Mouse (Mus musculus) adrenal gland, postnatal 14 days (tissue): ENCODE data around the gene Ptov1. TPM values are rescaled to one million over a fixed set of nuclear protein-coding genes. Genes with fewer than 3 reads are reported as not detected.

ENCODE experiments used
- DNase-seq: peaks from one replicate; pipeline ENCODE4 v3.0.0; 2021; ENCODE audit warnings: mixed read lengths
- total RNA-seq: library from RNA; stranded (reverse); gene quantifications from 2 replicates; pipeline ENCODE4 v1.2.3, GENCODE M21; 2021

The Ptov1 gene
- total RNA-seq, 1 experiment from 2014 or later: 239 TPM

DNA sequence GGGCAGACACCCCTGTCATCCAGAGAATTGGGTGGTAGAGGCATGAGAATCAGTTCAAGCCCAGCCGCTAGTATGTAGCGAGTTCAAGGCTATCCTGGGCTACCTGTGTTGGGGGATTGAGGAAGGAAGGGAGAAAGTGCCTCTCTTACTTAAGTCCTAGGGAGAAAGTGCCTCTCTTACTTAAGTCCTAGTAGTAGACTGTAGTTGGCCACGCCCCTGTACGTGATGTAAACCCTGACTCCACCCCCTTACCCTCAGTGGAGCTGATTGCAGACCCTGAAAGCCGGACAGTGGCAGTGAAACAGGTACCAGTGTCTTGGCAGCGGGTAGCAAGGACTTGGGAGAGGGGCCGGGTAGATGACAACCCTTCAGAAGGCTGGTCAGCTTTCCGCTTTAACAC, 11.7 kb downstream of the Ptov1 start:
- DNase-seq: peak; percentile 63

DNA sequence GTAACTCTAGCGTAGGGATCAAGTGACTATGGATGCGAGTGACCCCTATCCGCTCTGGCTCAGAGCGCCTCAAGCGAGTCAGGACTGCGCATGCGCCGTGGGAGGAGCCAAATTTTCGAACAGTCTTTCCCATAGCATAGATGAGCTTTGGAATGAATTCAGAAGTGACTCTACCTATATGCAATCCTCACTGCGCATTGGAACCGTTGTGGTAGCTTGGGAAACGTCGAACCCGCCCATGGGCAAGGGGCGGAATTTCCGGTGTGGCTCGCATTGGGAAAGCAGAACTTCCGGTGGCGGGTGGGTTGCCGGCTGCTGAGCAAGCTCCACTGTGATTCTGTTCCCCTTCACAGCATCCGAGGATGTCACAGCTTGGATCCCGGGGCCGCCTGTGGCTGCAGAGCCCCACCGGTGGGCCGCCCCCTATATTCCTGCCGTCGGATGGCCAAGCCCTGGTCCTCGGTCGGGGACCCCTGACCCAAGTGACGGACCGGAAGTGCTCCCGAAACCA, 12.5 kb downstream of the Ptov1 start, which contains the start of gene Pnkp:
Pnkp (plus strand) TSS at position 98 of the 511 bp plus-strand sequence.
- peak; percentile 91 for DNase-seq

DNA sequence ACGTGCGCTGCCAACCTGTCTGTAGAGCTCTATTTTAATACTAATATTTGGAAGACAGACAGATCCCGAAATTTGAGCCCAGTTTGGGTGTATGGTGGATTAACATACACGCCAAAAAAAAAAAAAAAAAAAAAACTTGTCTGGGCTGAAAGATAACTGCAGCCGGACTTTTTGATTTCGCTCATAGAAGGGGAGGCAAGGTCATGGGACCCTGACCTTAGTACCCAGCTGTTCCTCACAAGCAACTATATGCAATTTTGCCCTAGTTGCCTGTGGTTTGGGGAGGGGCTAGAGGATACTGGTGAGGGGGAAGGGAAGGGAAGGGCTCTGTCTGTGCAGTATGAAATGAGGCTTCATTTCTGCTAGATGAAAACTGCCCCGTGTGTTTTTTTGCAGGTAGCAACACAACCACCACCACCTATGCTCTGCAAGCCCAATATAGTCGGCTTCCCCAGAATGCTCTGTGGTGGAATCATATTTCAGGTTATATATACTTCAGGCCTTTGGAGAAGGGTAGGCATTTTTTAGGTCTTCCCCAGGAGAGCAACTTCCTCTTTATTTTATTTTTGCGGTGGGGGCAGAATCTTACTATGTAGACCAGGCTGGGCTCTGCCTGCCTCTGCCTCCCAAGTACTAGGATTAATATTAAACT, 13.2 kb downstream of the Ptov1 start:
- no peak for DNase-seq

DNA sequence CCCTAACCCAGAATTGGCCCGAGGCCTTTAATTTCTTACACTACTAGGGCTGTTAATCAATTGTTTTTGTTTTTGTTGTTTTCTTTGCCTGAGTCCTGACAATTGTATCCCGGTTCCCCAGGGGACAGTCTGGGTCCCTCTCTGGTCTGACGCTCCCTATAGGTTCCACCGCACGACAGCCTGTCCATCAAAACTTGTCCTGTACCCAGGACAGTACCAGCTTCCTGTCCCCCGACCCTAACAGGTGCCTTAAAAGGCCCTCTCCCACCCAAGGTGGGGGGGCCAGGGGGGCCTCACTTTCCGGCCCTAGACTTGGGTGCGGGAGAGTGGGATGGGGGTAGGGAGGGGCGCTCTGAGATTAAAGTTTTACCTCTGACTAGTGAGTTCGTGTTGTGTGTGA, 14.6 kb downstream of the Ptov1 start:
- DNase-seq: no peak

DNA sequence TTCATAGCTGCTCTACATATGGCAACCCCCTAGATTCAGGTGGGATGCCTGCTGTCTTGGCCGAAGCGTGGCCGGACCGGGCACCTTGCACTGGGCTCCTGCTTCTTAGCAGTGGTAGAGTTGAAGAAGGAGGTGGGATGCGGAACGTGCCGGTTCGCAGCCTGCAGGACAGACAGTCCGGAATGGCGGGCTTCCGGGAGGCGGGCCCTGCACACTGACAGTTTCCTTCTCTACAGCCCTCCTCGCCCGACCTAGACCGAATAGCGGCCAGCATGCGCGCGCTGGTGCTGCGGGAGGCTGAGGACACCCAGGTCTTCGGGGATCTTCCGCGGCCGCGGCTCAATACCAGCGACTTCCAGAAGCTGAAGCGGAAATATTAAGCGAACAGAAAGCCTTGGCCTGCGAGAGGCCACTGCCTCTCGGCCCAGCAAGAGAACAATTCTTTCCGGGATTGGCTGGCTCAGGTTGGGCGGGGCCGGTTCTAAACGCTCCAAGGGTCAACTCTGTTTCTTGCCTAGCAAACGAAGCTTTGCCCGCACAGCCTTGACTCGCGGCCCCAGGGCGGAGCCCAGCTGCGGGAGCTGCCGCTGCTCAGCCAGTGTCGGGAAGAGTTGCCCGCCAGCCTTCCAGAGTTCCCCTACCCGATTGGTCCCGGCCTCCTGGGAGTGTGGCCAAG, 15.1 kb downstream of the Ptov1 start:
- DNase-seq: peak; percentile 96

DNA sequence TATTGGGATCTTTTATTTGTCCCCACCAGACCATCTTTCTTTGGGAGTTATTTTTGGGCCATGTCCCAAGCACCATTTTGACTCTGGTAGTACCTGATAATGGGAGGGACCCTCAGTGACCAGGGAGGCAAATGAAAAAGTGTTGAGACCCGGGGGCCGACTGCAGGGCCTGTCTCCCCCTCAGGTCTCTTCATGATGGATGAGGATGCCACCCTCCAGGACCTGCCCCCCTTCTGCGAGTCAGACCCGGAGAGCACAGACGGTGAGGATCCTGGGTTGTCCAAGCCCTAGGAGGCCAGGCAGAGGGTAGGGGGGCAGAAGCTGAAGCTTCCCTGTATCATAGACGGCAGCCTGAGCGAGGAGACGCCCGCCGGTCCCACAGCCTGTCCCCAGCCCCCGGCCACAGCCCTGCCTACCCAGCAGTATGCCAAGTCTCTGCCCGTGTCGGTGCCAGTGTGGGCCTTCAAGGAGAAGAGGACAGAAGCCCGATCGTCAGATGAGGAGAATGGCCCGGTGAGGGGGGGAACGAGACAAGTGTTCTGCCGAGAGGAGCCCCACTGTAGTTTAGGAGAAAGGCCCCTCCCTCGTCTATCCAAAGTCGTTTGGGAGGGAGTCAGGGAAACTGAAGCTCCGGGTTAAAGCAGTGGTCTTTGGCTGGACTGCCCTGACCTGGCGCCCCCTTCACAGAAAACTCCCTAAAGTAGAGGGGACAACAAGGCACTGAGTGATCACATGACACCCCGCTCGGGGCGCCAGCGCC, 15.8 kb downstream of the Ptov1 start:
- no peak for DNase-seq

DNA sequence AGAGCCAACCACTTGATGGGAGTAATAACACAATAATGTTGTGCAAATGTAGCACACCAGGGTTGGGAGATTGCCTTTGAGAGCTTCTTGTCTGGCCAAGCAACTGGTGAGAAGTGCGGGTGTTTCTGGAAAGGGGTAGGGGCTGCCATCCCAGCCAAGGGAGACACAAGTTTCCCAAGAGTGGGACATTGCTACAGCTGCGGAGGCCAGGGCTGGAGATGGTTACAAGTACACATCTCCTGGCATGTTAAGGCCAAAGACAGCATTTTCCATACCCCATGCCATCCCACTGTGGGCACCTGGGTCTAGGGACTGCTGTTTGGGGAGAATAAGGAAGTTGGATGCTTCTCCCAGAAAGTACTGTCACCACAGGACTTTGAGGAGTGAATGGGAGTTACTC, 16.5 kb downstream of the Ptov1 start:
- DNase-seq: no peak

DNA sequence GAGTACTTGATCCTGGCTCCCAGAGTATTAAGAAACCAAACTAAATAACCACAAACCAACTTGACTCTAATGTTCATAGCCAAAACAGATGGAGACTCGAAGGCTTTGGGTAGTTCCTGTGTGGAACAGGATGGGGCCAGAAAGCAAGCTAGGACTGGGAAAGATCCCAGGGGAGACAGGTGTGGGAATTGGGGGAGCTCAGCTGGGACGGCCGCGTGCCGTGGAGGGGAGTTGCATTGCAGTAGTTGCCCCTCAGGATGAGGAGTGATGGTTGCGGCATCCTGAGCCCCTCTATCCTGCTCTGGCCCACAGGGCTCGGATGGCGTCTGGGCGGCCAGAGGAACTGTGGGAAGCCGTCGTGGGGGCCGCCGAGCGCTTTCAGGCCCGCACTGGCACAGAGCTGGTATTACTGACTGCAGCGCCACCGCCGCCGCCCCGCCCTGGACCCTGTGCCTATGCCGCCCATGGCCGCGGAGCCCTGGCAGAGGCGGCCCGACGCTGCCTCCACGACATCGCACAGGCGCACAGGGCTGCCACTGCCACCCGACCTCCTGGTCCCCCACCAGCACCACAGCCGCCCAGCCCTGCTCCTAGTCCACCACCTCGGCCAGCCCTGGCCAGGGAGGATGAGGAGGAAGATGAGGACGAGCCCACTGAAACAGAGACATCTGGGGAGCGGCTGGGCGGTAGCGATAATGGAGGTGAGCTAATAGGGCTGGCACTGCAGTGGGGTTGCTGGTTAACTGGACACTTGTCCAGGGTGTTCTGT, 17.1 kb downstream of the Ptov1 start:
- no peak for DNase-seq

DNA sequence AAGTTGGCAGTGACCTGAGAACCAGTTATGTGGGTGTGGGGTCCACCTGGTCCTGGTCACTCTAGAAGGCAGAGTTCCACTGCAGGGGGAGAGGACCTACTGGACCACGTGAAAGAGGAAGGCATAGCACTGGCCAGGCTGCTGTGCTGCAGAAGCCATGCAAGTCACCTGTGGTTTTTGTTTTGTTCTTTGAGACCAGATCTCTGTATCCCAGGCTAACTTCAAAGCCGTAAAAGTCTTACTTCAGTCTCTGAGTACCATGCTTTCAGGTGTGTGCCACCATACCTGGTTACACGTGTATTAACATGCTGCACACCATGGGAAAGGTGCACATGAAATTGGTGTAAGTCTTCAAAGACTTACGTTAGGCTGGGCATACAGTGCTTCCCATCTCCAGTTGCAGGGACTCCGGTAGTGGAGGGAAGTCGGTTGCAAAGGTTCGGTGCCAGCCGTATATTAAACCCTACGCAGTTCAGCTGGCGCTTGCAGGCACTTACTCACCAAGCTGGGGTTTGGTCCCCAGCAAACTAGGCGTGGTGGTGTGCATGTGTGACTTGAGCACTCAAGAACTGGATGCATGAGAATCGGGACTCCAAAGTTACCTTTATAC, 17.9 kb downstream of the Ptov1 start:
- DNase-seq: no peak

DNA sequence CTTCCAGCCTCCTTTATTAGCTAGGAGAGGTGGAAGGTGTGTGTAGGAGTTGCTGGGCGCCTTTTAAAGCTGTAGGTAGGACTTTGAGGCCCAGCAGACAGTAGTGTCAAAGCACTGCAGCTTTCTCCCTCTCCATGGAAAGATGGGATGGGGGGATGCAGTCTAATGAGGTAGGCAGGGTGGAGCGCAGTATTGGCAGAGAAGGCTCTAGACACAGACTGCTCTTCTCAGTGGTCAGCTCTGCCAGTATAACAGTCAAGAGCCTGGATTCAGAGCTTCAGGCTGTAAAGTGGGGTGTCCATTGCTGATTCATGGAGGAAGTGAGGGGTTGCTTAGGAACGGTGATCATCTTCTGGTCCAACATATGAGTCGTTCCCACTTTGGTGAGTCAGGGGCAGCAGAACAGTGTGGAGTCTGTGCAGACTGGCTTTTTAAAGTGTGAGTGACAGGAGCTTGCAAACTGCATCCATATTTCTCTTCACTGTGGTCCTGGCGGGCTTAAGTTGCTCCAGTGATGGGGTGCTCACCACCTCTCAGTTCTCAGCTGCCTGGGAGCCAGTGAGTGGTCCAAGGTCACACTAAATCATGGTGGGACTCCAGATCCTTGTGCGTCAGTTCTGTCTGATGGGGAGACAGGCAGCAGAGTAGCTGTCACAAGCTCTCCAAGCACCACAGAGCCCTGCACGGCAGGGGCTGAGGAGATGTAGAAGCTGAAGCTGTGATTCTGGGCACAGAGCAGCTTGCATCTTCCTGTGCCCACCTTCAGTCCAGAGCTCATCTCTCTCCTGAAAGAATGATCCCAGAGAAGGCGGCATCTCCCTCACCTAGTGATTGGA, 18.6 kb downstream of the Ptov1 start:
- no peak for DNase-seq

DNA sequence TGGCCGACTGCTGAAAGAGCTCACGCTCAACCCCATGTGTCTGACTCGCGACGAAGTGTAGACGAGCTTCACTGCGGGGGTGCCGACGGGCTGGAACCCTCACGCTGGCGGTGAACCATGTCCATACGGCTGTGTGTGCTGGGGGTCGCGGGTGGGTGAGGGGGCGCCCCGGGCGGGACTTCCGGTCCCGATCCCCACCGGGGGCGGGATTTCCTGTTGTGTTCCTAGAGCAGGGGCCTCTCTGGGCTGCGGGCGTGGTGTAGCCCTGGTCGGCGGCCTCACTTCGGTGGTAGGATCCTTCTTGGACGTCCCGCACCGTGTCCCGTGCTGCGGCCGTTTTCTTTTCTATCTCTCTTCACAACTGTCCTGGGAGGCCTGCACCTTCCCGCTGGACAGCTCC, 19.4 kb downstream of the Ptov1 start:
- DNase-seq: peak; percentile 90

DNA sequence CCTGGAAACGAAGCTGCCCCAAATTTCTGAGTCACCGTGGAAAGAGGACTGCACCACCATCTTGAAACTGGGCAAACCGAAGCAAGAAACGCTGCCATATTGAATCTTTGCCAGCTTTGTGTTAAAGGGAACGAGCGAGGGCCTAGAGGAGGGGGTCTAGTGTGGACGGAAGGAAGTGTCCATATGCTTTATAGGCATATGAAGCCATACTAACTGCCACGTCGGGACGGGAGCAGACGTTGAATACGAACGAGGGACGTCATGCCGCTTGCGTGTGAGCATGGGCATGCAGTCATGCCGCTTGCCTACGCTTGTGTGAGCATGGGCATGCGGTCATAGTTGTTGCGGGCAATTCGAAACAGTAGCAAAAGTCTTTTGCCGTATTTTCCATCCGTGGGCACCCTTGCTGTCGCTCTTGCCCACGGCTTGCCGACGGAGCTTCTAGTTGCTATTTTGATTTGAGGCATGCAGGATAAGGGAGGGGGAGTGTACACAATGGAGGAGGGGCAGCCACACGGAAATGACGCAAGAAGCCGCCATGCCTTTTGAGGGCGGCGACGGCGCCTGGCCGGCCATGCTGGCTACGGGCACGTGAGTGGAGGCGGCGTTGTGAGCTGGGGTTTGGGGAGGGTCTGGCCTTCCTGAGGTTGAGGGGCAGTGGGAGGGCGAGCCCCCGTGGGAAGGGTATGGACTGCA, 20.0 kb downstream of the Ptov1 start:
- DNase-seq: peak; percentile 95

DNA sequence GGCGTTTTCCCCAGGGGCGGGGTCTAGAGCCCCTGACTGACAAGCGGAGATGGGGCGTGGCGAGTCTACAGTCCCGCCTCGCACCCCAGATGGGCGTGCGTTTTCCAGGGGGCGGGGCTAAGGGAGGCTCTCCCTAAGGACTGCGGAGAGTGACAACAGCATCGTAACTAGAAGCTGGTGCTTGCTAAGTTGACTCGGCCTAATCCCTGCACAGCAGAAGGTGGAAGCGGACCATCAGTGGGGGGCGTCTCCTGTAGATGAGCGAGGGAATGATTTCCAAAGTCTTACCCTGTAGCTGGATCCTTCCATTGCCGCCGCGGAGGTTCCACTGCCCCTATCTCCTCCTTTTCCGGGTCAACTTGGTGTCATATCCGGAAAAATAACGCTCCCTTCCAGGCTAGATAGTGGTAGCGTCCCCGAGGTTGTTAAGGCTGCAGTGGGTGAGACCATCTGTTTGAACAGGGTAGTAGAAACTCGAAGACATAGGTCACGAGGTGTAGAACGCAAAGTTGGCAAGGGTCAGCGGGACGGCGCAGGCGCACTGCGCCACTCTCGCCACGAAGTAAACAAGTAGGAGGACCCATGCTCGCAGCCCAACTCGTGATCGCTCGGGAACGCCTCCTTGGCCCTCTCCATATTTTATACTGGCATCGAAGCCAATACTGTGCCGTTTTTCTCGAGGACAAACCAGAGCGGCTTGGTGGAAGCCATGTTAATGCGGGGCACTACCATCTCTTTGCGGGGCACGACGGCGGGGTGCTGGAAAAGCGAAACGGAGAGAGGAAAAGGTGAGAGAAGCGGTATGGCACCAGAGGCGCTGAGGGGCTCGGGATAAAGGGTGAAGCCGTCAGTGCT, 20.8 kb downstream of the Ptov1 start, which contains the start of the genes Akt1s1 and Tbc1d17:
Akt1s1 (plus strand) TSS at position 431 of the 855 bp plus-strand sequence.
Tbc1d17 (minus strand) TSS at position 519 of the 855 bp plus-strand sequence.
- DNase-seq: peak; percentile 99

DNA sequence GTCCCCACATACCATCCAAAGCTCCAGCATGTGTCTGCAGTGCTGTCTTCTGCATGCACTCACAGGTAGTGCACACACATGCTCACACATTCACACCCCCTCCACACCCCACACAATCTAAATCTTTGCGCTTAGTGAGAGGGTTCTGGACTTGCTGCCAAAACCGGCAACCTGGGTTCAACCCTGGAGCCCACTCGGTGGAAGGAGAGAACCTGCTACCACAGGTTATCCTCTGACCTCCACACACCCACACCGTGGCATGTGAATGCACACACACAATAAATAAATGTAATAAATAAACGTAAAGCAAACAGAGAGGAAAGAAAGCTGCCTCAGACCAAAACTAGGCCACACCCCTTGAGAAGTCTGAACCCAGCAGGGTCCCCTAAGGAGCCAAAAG, 21.8 kb downstream of the Ptov1 start:
- DNase-seq: no peak

DNA sequence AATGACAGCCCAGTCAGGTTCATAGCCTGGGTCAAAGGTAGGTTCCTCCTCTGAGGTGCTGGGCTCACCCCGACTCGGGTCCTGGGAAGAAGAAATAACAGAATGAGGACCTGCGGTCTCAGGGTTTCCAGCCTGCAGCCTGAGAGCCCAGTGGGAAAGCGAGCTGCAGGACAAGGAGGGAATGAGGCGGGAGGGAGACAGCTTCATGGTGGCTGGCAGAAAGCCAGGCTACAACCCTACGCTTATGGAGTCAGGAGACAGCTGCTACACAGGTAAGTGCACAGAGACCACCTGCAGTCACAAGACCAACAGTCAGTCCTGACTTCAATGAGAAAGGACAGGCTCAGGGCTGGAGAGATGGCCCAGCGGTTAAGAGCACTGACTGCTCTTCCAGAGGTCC, 22.8 kb downstream of the Ptov1 start:
- DNase-seq: no peak

DNA sequence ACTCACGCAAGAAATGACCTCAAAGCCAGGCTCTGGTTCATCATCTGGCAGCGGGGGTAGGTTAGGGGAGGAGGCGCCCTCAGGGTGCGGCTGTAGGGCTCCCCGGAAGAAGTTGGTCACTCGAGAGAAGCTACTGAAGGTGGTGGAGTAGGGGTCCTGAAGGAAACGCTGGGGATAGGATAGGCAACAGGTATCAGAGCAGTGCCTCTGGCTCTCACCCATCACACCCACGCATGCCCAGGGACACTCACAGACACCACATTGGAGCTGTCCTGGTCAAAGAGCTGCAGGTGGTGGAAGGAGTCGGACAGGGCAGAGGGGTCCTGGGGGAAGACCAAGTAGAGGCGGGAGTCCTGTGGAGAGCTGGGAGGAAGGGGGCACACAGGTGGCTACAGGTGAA, 24.6 kb downstream of the Ptov1 start:
- DNase-seq: no peak

DNA sequence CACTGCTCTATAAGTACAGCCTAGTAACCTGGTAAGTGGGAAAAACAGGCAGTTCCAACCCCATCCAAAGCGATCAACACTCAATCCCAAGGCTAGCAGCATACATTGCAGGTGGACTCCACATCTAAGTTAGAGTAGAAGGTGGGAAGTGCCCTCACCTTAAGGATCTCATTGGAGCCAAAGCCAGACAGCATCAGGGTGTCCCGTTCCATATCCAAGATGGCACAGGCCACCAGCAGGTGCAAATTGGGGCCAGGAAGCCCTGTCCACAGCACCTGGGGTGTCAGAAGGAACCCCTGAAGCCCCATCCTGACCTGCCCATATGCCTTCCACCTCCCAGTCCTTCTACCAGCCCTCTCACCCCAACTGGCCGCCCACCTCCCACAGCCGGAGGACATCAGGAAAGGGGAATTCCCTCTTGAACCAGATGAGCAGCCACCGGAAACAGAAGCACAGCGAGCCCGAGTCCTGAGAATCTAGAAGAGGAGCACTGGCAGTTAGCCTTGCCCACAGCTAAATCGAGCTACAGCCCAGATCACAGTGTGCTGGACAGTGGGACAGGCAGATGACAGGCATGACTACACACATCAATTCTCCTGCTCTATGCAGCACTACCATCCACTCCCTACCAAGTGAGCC, 27.6 kb downstream of the Ptov1 start:
- DNase-seq: no peak

DNA sequence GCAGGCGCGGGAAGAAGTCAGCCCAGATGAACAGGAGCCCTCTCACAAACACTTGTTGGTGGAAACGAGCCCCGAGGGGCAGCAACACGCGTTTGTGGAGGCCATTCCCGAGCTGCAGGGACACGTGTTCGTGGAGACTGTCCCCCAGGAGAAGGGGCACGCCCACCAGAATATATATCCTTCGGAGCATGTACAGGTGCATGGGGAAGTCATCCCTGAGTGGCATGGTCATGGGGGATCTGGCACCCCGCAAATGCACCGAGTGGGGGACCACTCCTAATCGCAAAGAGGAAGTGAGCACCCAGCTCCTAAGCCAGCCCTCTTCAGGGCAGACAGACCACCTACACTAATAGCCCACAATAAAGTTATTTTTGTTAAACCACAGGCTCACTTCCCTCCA, 29.2 kb downstream of the Ptov1 start:
- no peak for DNase-seq
